Mouse (Mus musculus) myocyte (in vitro differentiated cells): ENCODE results near the gene Arhgap15. TPM values are rescaled to one million over a fixed set of nuclear protein-coding genes. Genes with fewer than 3 reads are reported as not detected.

Experiments
- H3K27me3 ChIP-seq: one replicate; pipeline ENCODE4 v1.6.1; 2011; ENCODE audit not compliant: control insufficient read depth, insufficient read depth, insufficient read length
- H3K36me3 ChIP-seq: one replicate; pipeline ENCODE4 v1.6.1; 2011; ENCODE audit not compliant: control insufficient read depth, insufficient read depth
- H3K4me2 ChIP-seq: one replicate; pipeline ENCODE4 v1.6.1; 2011; ENCODE audit warnings: low read depth, control low read depth
- H3K4me3 ChIP-seq: one replicate; pipeline ENCODE4 v1.5.1; 2011; ENCODE audit warnings: mild to moderate bottlenecking, control low read depth, moderate library complexity
- H3K79me2 ChIP-seq: one replicate; pipeline ENCODE4 v1.6.1; 2011; ENCODE audit not compliant: control insufficient read depth, insufficient read depth
- H3ac ChIP-seq: one replicate; pipeline ENCODE4 v1.6.1; 2011; ENCODE audit not compliant: control insufficient read depth, insufficient read length
- CEBPB ChIP-seq: IDR thresholded peaks from 2 replicates; pipeline ENCODE4 v1.6.1; 2011; ENCODE audit warnings: mild to moderate bottlenecking, moderate library complexity; ENCODE audit not compliant: poor library complexity, insufficient read depth, severe bottlenecking
- E2F4 ChIP-seq: IDR thresholded peaks from one replicate; pipeline ENCODE4 v1.6.1; 2011; ENCODE audit warnings: mild to moderate bottlenecking, control low read depth, moderate library complexity; ENCODE audit not compliant: insufficient read depth
- MAX ChIP-seq: IDR thresholded peaks from one replicate; pipeline ENCODE4 v1.6.1; 2011; ENCODE audit warnings: low read depth, mild to moderate bottlenecking, control low read depth
- MYOD1 ChIP-seq, 3 experiments: IDR thresholded peaks; one replicate each; pipeline ENCODE4 v1.6.1; 2011; ENCODE audit warnings: control low read depth in 2 of 3, low read depth in 2 of 3, mild to moderate bottlenecking in 2 of 3, moderate library complexity in 1 of 3; ENCODE audit not compliant: insufficient read length in 2 of 3, control insufficient read depth in 1 of 3
- MYOG ChIP-seq, 3 experiments: IDR thresholded peaks; one replicate each; pipeline ENCODE4 v1.6.1; 2011; ENCODE audit warnings: control low read depth in 2 of 3, low read depth in 2 of 3, mild to moderate bottlenecking in 2 of 3; ENCODE audit not compliant: insufficient read length in 2 of 3, control insufficient read depth in 1 of 3, insufficient read depth in 1 of 3
- POLR2A ChIP-seq: IDR thresholded peaks from one replicate; pipeline ENCODE4 v1.6.1; 2011; ENCODE audit warnings: low read depth, mild to moderate bottlenecking, control low read depth, moderate library complexity; ENCODE audit not compliant: insufficient read length
- POLR2AphosphoS2 ChIP-seq: IDR thresholded peaks from one replicate; pipeline ENCODE4 v1.6.1; 2011; ENCODE audit warnings: low read depth, control low read depth; ENCODE audit not compliant: insufficient read length
- REST ChIP-seq: IDR thresholded peaks from one replicate; pipeline ENCODE4 v1.6.1; 2011; ENCODE audit warnings: mild to moderate bottlenecking, control low read depth, moderate library complexity; ENCODE audit not compliant: insufficient read depth, insufficient read length
- SRF ChIP-seq: IDR thresholded peaks from one replicate; pipeline ENCODE4 v1.6.1; 2011; ENCODE audit warnings: low read depth; ENCODE audit not compliant: control insufficient read depth, insufficient read length
- TCF12 ChIP-seq: IDR thresholded peaks from one replicate; pipeline ENCODE4 v1.6.1; 2011; ENCODE audit warnings: mild to moderate bottlenecking, control low read depth; ENCODE audit not compliant: poor library complexity, insufficient read depth, severe bottlenecking
- TCF3 ChIP-seq: IDR thresholded peaks from one replicate; pipeline ENCODE4 v1.6.1; 2011; ENCODE audit warnings: low read depth, control low read depth; ENCODE audit not compliant: insufficient read length
- USF1 ChIP-seq: IDR thresholded peaks from one replicate; pipeline ENCODE4 v1.6.1; 2011; ENCODE audit warnings: low read depth, mild to moderate bottlenecking, control low read depth, moderate library complexity
- polyA plus RNA-seq: library from polyadenylated mRNA; unstranded; fragments of >200 nt; fragmentation: generic; extraction: Trizol; gene quantifications from one replicate; pipeline ENCODE4 v1.2.1, GENCODE M21; 2012; ENCODE audit warnings: missing spikeins

The Arhgap15 gene
- polyA plus RNA-seq, 1 experiment: not detected

- no peaks in the 10 kb centered on the region for H3K27me3 ChIP-seq
- no peak overlapping the region for H3K4me2 ChIP-seq
- no peak overlapping the region for H3K4me3 ChIP-seq
- TF ChIP-seq MYOD1 (IDR thresholded peaks at IDR 0.05; ENCODE audit: control insufficient read depth in 1 of 3, insufficient read length in 2 of 3, low read depth in 2 of 3) (no peak), MAX (no peak), REST (no peak), USF1 (no peak), POLR2A (no peak), CEBPB (no peak)
- no peaks in the 10 kb centered on the region for H3K36me3 ChIP-seq
- no peak overlapping the region for H3ac ChIP-seq
- H3K79me2 ChIP-seq: no peaks in the 10 kb centered on the region
Measured at GRCm38 (mm10) chr2:44010249-44010648, 261.6 kb downstream of the Arhgap15 start.

DNA sequence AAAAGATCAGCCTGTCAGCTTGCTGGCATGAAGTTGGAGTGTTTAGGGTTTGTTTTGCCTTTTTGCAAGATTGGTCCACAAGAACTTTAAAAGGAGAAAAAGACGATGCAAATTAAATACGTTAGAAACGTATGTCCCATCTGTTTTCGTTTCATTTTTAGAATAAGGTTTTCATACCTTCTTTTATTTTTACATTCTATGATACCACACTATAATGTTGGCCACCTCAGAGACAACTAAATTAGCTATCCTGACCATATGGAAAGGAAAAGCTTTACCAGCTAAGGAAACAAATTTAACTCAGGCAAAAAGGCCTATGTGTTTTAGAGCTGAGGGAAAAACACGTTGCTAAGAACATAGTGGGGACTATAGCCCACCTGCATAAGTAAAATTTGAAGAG is 264.8 kb downstream of the Arhgap15 start:
- Histone ChIP-seq H3K4me2 (no peak overlapping the region), H3K79me2 (no peaks in the 10 kb centered on the region), H3K36me3 (no peaks in the 10 kb centered on the region), H3ac (no peak overlapping the region), H3K27me3 (no peaks in the 10 kb centered on the region), H3K4me3 (no peak overlapping the region)
- TF ChIP-seq POLR2A (no peak), USF1 (no peak), MYOD1 (IDR thresholded peaks at IDR 0.05; ENCODE audit: control insufficient read depth in 1 of 3, insufficient read length in 2 of 3, low read depth in 2 of 3) (no peak), REST (no peak)

DNA sequence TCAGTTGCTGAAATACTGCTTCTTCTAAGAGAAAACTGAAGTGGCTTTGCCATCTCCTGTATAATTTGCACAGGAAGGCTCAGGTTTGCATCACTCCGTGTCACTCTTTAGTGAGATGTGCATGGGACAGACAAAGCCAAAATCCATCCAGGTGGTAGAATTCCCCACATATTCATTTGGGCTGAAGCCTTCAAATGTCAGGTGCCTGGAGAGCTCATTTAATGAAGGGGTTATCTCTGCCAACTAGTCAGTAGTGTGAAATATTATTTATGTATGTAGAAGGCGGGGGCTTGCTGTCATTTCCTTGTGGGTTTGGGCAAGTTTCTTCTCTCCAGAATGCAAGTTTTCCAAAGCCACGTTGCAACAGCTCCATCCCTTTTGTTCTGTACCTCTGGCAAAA is 268.1 kb downstream of the Arhgap15 start:
- TF ChIP-seq CEBPB (no peak), MAX (no peak), USF1 (no peak), MYOG (IDR thresholded peaks at IDR 0.05; ENCODE audit: control insufficient read depth in 1 of 3, insufficient read depth in 1 of 3, insufficient read length in 2 of 3, low read depth in 2 of 3) (no peak), REST (no peak), TCF12 (no peak), POLR2AphosphoS2 (no peak), SRF (no peak), E2F4 (no peak), POLR2A (no peak), TCF3 (no peak), MYOD1 (IDR thresholded peaks at IDR 0.05; ENCODE audit: control insufficient read depth in 1 of 3, insufficient read length in 2 of 3, low read depth in 2 of 3) (no peak)
- H3K4me3 ChIP-seq: no peak overlapping the region
- H3ac ChIP-seq: no peak overlapping the region
- H3K4me2 ChIP-seq: no peak overlapping the region
- H3K27me3 ChIP-seq: no peaks in the 10 kb centered on the region
- no peaks in the 10 kb centered on the region for H3K79me2 ChIP-seq
- H3K36me3 ChIP-seq: no peaks in the 10 kb centered on the region

- no peak overlapping the region for H3ac ChIP-seq
- no peak overlapping the region for H3K4me3 ChIP-seq
- no peaks in the 10 kb centered on the region for H3K27me3 ChIP-seq
- no peaks in the 10 kb centered on the region for H3K79me2 ChIP-seq
- H3K4me2 ChIP-seq: no peak overlapping the region
- H3K36me3 ChIP-seq: no peaks in the 10 kb centered on the region
- TF ChIP-seq TCF12 (no peak), USF1 (no peak), CEBPB (no peak), MAX (no peak)
Measured at GRCm38 (mm10) chr2:44017405-44018026, 268.9 kb downstream of the Arhgap15 start.

DNA sequence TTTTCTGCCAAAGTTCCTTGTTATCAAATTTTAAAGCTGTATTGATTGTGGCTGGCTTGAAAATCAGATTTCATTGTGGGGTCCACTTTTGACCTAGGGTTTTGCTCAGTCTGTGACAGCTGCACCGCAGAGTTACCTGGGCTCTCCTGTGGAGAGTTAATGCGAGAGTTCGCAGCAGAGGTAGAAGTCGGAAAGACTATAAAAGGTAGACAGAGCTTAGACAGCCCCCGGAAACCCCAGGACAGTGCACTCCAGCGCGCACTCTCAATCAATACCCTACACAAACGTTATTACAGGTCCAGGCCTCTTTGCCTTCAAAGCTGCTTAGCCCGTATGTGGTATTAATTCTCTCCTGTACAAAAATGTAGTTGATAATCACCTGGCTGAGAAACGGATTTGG is 269.4 kb downstream of the Arhgap15 start:
- H3K4me2 ChIP-seq: no peak overlapping the region
- no peaks in the 10 kb centered on the region for H3K36me3 ChIP-seq
- no peak overlapping the region for H3ac ChIP-seq
- H3K4me3 ChIP-seq: no peak overlapping the region
- H3K27me3 ChIP-seq: no peaks in the 10 kb centered on the region
- TF ChIP-seq E2F4 (no peak), TCF3 (no peak), POLR2AphosphoS2 (no peak), USF1 (no peak), SRF (no peak), TCF12 (no peak), MYOD1 (IDR thresholded peaks at IDR 0.05; ENCODE audit: control insufficient read depth in 1 of 3, insufficient read length in 2 of 3, low read depth in 2 of 3) (no peak)
- H3K79me2 ChIP-seq: no peaks in the 10 kb centered on the region
